Mouse (Mus musculus): Measurements from ENCODE around the gene Prcc. TPM values are rescaled to one million over a fixed set of nuclear protein-coding genes. Genes with fewer than 3 reads are reported as not detected.

Prcc gene
- 58.1 TPM for total RNA-seq (2023)

DNA sequence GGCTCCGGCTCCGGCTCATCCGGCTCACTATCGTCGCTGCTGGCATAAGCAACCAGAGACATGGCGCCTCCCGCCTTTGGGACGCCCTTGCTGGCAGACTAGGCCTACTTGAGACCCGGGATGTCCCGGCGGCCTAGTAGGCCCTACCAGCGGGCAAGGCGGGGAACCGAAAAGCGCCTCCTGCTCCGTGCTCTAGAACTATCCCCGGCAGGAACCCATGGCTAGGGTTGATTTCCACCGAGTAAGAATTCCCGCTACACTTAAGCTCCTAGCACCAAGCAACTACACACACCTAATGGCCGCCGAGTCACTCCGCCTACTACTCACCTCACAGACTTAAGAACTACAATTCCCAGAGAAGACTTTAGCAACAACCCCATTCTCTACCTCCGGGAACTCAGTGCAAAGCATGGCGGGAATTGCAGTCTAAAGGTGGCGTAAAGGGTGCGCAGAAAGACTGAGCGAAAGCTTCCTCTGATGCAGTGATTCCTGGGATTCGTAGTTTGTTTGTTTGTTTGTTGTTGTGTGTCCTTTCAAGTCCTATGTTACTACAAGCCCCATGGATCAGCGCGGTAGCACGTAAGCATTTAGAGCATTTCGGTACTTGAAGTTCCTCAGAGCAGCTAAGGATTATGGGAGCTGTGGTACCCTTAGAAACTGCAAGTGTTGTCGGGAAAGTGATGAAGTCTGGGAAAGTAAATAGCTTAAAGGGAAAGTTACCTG is at the start of gene Prcc:
Prcc (minus strand) TSS at position 328 of the 723 bp plus-strand sequence.

DNA sequence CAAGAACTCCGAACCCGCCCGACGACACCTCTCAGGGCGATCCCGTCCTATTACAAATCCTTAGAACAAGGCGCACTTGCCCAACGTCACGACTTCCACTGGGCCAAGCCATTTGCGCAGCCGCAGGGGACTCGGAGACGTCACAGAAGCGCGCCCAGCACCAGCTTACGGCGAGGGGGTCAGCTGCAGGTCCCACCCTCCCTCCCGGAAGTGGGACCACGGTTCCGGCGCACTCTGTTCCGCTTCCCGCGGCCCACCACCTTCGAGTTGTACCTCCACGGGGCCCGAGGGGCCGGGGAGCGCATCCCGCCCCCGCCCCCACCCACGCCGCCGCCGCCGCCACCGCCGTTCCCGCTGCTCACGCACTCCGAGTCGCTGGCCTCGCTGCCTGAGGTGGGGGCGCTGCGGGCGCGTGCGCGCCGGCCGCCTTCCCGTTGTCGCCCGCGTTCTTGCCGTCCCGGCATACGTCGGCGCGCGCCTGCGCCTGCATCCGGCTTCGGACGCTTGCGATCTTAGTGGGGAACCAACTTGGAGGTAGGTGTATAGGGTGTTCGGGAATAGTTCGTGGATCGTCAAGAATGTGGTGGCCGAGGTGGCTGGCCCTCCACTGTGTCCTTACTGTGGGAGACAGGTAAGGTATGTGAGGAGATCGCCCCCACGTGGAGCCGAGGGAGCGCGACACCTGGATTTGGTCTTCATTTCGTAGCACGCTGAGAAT is 44.8 kb upstream of the Prcc start, which contains the start of the genes Isg20l2 and Rrnad1:
Isg20l2 (plus strand) TSS at position 237 of the 718 bp plus-strand sequence.
Rrnad1 (minus strand) TSS at position 640 of the 718 bp plus-strand sequence.

DNA sequence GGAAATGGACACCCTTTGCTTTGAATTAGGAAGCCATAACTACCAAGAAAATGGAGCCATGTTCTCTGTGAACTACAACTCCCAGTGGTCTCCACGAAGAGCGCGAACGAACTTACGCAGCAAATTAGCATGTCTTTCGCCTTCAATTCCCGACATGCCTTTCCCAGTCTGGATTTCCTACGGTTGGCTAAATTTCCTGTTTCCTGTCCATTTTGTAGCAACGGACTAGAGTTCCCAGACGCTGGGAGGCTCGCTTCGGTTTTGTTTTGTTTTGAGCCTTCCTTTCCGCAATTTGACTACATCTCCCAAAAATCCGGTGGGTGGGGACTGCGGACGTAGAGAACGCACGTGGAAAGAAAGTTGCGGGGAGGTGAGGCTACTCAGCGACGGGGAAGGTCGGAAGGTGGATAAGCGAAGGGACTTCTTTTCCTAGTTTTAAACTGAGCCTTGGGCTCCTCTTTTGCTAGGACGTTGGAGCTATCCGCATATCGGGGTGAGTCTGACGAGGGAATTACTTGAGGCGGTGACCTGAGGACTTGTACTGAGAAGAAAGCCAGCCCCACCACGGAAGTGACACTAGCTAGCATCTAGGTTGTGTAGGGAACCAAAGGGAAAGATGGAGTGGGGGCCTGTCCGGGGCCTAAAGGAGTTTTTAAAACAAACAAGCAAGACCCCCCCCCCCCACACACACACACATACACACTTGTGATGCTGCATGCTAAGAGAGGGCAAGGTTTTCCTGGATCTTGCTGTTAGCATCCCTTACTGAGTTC is 34.1 kb upstream of the Prcc start, which contains the start of gene Mrpl24:
Mrpl24 (plus strand) TSS at position 171 of the 773 bp plus-strand sequence.

DNA sequence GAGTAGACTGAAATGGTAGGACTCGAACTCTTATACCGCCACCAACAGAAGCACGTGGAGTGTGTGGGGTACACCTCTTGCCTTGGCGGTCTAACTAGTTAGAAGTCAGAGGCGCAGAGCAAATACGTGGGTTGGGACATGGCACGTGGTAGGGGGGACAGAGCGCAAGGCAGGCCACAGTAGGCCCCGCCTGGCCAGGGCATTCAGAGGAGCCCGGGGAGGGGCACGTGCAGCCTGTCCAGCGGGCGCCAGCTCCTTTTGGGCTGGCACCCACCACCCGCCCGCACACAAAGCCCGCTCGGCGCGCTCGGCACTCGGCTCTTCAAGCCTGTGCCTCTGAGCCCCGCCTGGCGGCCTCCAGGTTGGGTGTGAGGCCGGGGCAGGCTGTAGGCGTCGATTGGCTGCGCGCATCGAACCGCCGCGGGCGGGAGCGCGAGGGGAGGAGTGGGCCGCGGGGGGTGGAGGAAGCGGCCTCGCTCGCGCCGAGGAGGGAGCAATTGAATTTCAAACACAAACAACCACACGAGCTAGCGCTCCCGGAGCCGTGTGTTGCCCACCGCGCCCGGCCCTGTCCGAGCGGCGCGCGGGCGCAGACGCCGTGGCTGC is 20.6 kb upstream of the Prcc start, which contains the start of gene Hdgf:
Hdgf (plus strand) TSS at position 442 of the 606 bp plus-strand sequence.

DNA sequence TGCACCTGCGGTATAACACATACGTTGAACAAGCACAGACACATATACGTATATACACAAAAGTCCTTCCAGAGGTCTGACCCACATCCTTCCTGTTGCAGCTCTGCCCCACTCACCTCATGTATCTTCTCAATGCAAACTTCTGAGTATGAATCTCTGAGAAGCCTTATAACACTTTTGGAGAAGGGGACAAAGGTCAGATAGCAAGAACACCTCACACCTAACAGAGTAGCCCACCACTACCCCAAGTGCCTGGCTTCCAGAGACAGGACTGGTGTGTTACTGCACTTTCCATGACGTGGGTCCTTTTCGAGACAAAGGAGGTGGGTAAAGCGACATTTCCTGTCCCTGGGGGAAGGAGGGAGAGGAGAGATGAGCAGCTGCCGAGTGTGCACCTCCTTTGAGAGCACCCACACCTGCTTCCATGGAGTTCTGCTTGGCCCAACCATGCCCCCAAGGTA is 38.7 kb downstream of the Prcc start, which contains the start of gene Sh2d2a:
Sh2d2a (plus strand) TSS at position 106 of the 461 bp plus-strand sequence.

DNA sequence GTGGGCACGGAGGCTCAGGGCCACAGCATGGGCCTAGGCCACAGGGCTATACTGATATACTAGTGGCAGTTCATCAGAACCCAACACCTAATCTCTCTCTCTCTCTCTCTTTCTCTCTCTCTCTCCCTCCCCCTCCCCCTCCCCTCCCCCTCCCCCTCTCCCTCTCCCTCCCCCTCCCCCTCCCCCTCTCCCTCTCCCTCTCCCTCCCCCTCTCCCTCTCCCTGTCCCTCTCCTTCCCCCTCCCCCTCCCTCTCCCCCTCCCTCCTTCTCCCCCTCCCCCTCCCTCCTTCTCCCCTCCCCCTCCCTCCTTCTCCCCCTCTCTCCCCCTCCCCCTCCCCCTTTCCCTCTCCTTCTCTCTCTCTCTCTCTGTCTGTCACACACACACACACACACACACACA is 61.2 kb downstream of the Prcc start, which contains the start of gene Pear1:
Pear1 (minus strand) TSS at position 101 of the 400 bp plus-strand sequence.

Other genes with a start within 250 kb of the Prcc start
- 0.12 TPM for gene Lrrc71, start 137.0 kb downstream of the Prcc start, total RNA-seq (2023)
- not detected for gene Ntrk1, start 90.4 kb downstream of the Prcc start, total RNA-seq (2023)
- not detected for gene Insrr, start 88.7 kb downstream of the Prcc start, total RNA-seq (2023)
- 16.7 TPM for gene Pear1, start 61.3 kb downstream of the Prcc start, total RNA-seq (2023)
- gene Sh2d2a, start 38.9 kb downstream of the Prcc start, total RNA-seq (2023): 262 TPM
- 79.8 TPM for gene Hdgf, start 20.7 kb upstream of the Prcc start, total RNA-seq (2023)
- 150 TPM for gene Mrpl24, start 33.9 kb upstream of the Prcc start, total RNA-seq (2023)
- 60.8 TPM for gene Isg20l2, start 44.7 kb upstream of the Prcc start, total RNA-seq (2023)
- 26.4 TPM for gene Rrnad1, start 45.1 kb upstream of the Prcc start, total RNA-seq (2023)
- gene Crabp2, start 63.1 kb upstream of the Prcc start, total RNA-seq (2023): 2.1 TPM
- not detected for gene Nes, start 85.5 kb upstream of the Prcc start, total RNA-seq (2023)
- not detected for gene Bcan, start 114.6 kb upstream of the Prcc start, total RNA-seq (2023)
- gene Hapln2, start 142.0 kb upstream of the Prcc start, total RNA-seq (2023): not detected
- gene Gpatch4, start 157.5 kb upstream of the Prcc start, total RNA-seq (2023): 26.0 TPM
- gene Naxe, start 172.9 kb upstream of the Prcc start, total RNA-seq (2023): 20.0 TPM
- not detected for gene Ttc24, start 192.7 kb upstream of the Prcc start, total RNA-seq (2023)
- gene Iqgap3, start 196.4 kb upstream of the Prcc start, total RNA-seq (2023): 0.12 TPM